Mouse (Mus musculus) adrenal gland, postnatal 36 days (tissue): ENCODE results near the gene Med25. TPM values are rescaled to one million over a fixed set of nuclear protein-coding genes. Genes with fewer than 3 reads are reported as not detected.
A peak's percentile ranks its signal among the peaks of the same experiment; 100 is the strongest.

Experiments
- DNase-seq, 2 experiments: peaks; one replicate each; pipeline ENCODE4 v3.0.0; 2021; ENCODE audit warnings: mixed read lengths in 1 of 2
- total RNA-seq, 2 experiments: library from RNA; stranded (reverse); gene quantifications; 2 replicates each; pipeline ENCODE4 v1.2.3; 2021

Gene Med25
- total RNA-seq, 2 experiments from 2014 or later = 86.1 to 97.1 TPM

GRCm38 (mm10) chr7:44863982-44864494, 28.5 kb downstream of the Med25 start:
- no peak for DNase-seq

GRCm38 (mm10) chr7:44863210-44863609, 29.3 kb downstream of the Med25 start:
- no peak for DNase-seq

GRCm38 (mm10) chr7:44862434-44862833, 30.1 kb downstream of the Med25 start:
- DNase-seq = no peak

GRCm38 (mm10) chr7:44861429-44861816, 31.1 kb downstream of the Med25 start:
- no peak for DNase-seq

- peak; percentile 76 to 87 for DNase-seq
Measured at GRCm38 (mm10) chr7:44860576-44861428, 31.7 kb downstream of the Med25 start.

- no peak for DNase-seq
Measured at GRCm38 (mm10) chr7:44859896-44860295, 32.6 kb downstream of the Med25 start.

GRCm38 (mm10) chr7:44857905-44858304, 34.6 kb downstream of the Med25 start:
- DNase-seq = peak in 1 of 2 experiments; percentile 50

- DNase-seq = peak; percentile 89 to 91
Measured at GRCm38 (mm10) chr7:44857042-44857552, 35.4 kb downstream of the Med25 start, which contains the start of gene Pnkp. Gene Pnkp (plus strand): TSS chr7:44857139.

- no peak for DNase-seq
Measured at GRCm38 (mm10) chr7:44856265-44856916, 36.1 kb downstream of the Med25 start.

- no peak for DNase-seq
Measured at GRCm38 (mm10) chr7:44855036-44855435, 37.5 kb downstream of the Med25 start.

- DNase-seq = peak; percentile 95 to 96
Measured at GRCm38 (mm10) chr7:44854356-44855031, 38.0 kb downstream of the Med25 start.

GRCm38 (mm10) chr7:44853596-44854355, 38.7 kb downstream of the Med25 start:
- peak in 1 of 2 experiments; percentile 39 for DNase-seq

GRCm38 (mm10) chr7:44853065-44853464, 39.4 kb downstream of the Med25 start:
- DNase-seq = no peak

- no peak for DNase-seq
Measured at GRCm38 (mm10) chr7:44852259-44853027, 40.1 kb downstream of the Med25 start.

- DNase-seq = no peak
Measured at GRCm38 (mm10) chr7:44851625-44852234, 40.8 kb downstream of the Med25 start.

GRCm38 (mm10) chr7:44850789-44851624, 41.5 kb downstream of the Med25 start:
- no peak for DNase-seq

GRCm38 (mm10) chr7:44850146-44850545, 42.4 kb downstream of the Med25 start:
- DNase-seq = peak; percentile 84 to 92

- peak; percentile 94 for DNase-seq
Measured at GRCm38 (mm10) chr7:44849416-44850111, 42.9 kb downstream of the Med25 start.
